Mouse (Mus musculus) embryonic fibroblast, embryonic 13.5 days (primary cell): ENCODE measurements around the gene Riox2.

Experiments
- CTCF ChIP-seq: IDR thresholded peaks from 2 replicates; pipeline ENCODE4 v1.5.1; 2011; ENCODE audit warnings: mild to moderate bottlenecking, control low read depth, low read length, moderate library complexity, borderline replicate concordance; ENCODE audit not compliant: insufficient read depth
- POLR2A ChIP-seq: IDR thresholded peaks from 2 replicates; pipeline ENCODE4 v1.6.1; 2011; ENCODE audit warnings: low read depth, mild to moderate bottlenecking, control low read depth, low read length, moderate library complexity

DNA sequence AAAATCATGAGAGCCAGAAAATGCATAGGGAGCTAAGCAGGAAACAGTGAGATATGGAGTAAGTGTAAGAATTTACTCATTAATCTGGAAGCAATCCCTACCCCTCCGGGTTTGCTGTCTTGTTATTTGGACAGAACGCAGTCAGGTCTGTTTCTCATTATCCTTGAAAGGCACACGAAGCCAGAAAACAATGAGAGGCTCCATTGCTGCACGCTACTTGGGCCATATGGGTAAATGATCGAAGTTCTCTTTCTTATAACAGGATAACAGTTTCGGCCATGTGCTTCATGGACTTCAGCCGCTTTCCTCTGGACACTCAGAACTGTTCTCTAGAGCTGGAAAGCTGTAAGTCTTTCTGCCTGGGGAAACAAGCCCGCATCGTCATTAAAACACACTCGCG, 38.4 kb upstream of the Riox2 start:
- TF ChIP-seq POLR2A = no peak
- TF ChIP-seq CTCF = no peak
